Mouse (Mus musculus) lung, postnatal 4 days (tissue): Measurements from ENCODE around the gene Impg1.

Experiments
- DNase-seq, 2 experiments: peaks; one replicate each; pipeline ENCODE4 v3.0.0; 2021

Gene Impg1

GRCm38 (mm10) chr9:80465381-80465780, at the start of gene Impg1:
Gene Impg1 (minus strand): TSS chr9:80465481.
- DNase-seq, result no peak

GRCm38 (mm10) chr9:80509464-80510153, 44.3 kb upstream of the Impg1 start:
- DNase-seq, result no peak

- no peak for DNase-seq
Observed at GRCm38 (mm10) chr9:80504496-80505012, 39.3 kb upstream of the Impg1 start.

GRCm38 (mm10) chr9:80491591-80491990, 26.3 kb upstream of the Impg1 start:
- no peak for DNase-seq

- DNase-seq, result no peak
Observed at GRCm38 (mm10) chr9:80460420-80460819, 4.9 kb downstream of the Impg1 start.

- DNase-seq, result no peak
Observed at GRCm38 (mm10) chr9:80450467-80451261, 14.6 kb downstream of the Impg1 start.

- DNase-seq, result no peak
Observed at GRCm38 (mm10) chr9:80441096-80441710, 24.1 kb downstream of the Impg1 start.

- no peak for DNase-seq
Observed at GRCm38 (mm10) chr9:80391404-80391803, 73.9 kb downstream of the Impg1 start.

GRCm38 (mm10) chr9:80391002-80391401, 74.3 kb downstream of the Impg1 start:
- DNase-seq, result no peak

GRCm38 (mm10) chr9:80387890-80388289, 77.4 kb downstream of the Impg1 start:
- no peak for DNase-seq

- DNase-seq, result no peak
Observed at GRCm38 (mm10) chr9:80386492-80386891, 78.8 kb downstream of the Impg1 start.

- DNase-seq, result peak; percentile 19 to 23
Observed at GRCm38 (mm10) chr9:80386000-80386399, 79.3 kb downstream of the Impg1 start.

GRCm38 (mm10) chr9:80382711-80383110, 82.6 kb downstream of the Impg1 start:
- DNase-seq, result no peak

GRCm38 (mm10) chr9:80380078-80380645, 85.1 kb downstream of the Impg1 start:
- DNase-seq, result no peak

- DNase-seq, result no peak
Observed at GRCm38 (mm10) chr9:80374100-80374499, 91.2 kb downstream of the Impg1 start.

GRCm38 (mm10) chr9:80373304-80373739, 92.0 kb downstream of the Impg1 start:
- DNase-seq, result no peak

- DNase-seq, result no peak
Observed at GRCm38 (mm10) chr9:80368636-80369035, 96.6 kb downstream of the Impg1 start.

- no peak for DNase-seq
Observed at GRCm38 (mm10) chr9:80367520-80368204, 97.6 kb downstream of the Impg1 start.

GRCm38 (mm10) chr9:80360063-80360462, 105.2 kb downstream of the Impg1 start:
- no peak for DNase-seq

GRCm38 (mm10) chr9:80351678-80352331, 113.5 kb downstream of the Impg1 start:
- no peak for DNase-seq

- no peak for DNase-seq
Observed at GRCm38 (mm10) chr9:80351295-80351677, 114.0 kb downstream of the Impg1 start.

GRCm38 (mm10) chr9:80344451-80345000, 120.8 kb downstream of the Impg1 start:
- DNase-seq, result no peak
